Mouse (Mus musculus) brain, embryonic 18.5 days (tissue): ENCODE results near the gene Dnajc13.

Experiments used
- DNase-seq: peaks from one replicate; pipeline ENCODE4 v3.0.0-alpha.2; 2012; ENCODE audit warnings: low read depth, low spot score

Gene Dnajc13

DNA sequence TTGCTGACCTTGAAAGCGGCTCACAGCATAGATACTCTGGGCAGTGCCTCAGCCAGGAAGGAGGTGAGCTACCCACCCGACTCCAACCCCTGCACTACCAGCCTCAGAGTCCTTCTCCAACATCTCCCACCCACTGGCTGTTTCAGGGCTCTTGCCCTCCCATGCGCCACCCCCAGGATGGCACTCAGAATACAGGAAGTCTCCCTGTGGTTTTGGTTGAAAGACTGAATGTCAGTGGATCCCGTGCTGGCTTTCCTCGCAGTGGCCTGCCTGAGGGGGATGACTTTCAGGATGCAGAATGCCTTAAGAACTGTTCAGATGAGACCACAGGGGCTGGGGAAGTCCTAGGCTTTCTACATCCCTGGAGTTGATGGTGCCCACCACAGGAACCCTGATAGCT lies 139.6 kb downstream of the Dnajc13 start:
- no peak for DNase-seq

DNA sequence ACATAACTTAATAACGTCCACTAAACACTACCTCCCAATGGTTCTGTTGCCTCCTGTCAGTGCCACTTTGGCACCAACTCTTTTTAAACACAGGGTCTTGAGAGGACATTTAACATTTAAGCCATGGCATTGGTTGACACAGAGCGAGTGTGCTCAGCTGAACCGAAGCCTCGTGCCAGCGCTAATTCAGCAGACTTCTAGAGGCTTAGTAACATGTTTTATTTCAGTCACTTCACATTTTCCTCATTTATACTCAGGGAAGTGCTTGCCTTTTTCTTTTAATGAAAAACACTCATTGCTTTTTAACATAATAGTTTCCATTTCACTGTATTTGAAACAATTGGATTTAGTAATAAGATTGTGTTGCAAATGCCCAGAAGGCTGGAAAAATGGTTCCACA lies 153.6 kb downstream of the Dnajc13 start:
- no peak for DNase-seq

DNA sequence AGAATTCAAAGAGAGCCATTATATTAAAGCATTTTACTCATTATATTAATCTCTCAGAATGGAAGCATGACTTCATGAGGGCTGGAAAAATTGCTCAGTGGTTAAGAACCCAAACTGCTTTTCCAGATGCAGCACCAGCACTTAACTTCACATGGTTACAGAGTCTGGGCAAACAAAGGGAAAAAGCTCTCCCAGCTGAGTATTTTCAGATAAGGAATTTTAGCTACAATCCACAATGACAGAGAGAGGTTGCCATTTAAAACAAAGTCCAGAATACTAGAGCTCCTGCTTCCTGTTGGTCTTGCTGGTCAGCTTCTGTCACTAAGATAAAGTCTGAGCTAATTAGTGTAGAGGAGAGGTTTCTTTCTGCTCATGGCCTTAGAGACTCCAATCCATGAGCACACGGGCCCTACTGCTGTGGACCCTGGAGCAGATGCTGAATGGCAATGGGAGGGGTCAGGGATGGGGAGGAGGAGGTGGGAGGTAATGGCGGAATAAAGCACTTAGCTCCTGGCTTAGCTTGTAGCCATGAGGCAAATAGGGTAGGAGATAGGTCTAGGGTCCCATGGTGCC lies 154.1 kb downstream of the Dnajc13 start:
- DNase-seq: no peak

DNA sequence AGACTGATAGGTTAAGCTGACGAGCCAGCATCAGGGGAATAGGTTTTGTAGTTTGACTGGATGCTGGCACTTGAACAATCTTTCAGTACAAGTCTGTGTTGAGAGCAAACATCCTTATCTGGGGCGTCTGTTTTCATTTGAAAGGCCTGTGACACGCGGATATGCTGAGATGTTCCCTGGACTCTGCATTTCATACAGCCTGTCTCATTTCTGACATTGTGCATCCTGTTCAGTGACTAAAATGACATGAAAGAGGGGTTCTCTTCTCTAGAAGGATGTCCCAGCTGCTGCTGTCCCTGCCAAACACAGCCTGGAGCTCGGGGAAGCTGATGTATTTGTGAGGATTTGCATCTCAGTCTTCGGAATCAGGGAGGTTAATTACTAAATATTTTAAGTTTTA lies 155.2 kb downstream of the Dnajc13 start:
- no peak for DNase-seq

DNA sequence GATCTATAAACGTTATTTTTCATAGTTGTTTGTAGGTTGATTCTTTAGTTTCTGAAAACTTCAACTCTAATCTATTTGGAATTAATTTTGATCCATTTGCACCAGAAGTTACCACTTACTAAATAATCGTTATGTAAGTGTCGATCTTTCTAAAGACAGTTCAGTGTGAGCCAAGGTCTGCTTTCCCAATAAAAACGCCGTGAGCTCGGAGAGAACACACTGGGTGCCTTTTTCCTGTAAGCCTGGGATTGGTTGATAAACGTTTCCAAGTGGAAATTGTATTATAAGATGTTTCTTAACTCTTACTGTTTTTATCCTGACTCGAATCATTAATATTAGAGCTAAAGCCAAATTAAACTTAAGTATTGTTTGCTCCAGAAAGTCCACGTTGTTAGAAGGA lies 155.8 kb downstream of the Dnajc13 start:
- DNase-seq: no peak

DNA sequence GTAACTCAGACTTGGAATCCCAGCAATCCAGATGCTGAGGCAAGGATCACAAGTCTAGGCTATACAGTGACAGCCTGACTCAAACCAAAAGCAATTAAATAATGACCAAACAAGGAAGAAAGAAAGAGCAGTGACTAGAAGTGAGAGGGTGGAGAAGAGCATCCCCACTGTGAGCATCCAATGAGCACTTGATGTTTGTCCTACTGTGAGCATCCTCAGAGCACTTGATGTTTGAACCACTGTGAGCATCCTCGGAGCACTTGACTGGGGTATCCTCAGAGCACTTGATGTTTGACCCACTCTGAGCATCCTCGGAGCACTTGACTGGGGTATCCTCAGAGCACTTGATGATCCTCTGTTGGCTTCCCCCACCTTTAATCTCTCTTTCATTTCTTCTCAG lies 157.7 kb downstream of the Dnajc13 start:
- no peak for DNase-seq

DNA sequence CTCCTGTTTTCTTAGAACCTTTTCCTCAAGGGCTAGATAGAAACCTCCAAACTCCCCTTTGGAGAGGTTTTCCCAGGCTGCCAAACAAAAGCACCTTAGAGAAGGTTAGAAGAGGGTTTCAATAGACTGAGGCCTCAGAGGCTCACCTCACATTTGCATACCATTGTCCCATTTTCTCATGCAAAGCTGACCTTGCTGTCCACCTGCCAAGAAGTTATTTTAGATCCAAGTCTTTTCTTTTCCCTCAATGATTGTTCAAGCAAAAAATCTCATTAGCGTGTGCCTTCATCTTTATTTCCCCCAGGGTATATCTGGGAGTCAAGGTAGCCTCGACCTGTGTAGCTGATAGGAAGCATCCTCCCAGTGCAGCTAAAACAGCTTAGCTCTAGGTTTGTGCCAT lies 159.8 kb downstream of the Dnajc13 start:
- no peak for DNase-seq

DNA sequence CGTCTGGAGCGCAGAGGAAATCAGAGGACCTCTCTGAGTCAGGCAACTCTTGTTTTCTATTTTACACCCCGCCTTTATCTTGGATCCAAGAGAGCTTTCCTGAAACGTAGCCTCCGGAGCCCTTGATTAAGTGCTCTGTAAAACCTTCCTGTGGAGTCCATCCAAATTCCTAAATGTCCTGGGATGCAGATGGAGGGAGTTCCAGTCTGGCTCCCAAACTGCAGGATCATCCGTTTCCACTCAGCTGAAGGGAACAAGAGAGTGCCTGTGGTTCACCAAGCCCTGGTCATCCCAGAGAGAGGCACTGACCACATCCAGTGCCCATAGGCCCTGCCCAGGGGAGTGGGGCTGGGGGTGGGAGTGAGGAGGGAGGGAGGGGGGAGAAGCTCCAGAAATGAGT lies 160.4 kb downstream of the Dnajc13 start:
- no peak for DNase-seq

DNA sequence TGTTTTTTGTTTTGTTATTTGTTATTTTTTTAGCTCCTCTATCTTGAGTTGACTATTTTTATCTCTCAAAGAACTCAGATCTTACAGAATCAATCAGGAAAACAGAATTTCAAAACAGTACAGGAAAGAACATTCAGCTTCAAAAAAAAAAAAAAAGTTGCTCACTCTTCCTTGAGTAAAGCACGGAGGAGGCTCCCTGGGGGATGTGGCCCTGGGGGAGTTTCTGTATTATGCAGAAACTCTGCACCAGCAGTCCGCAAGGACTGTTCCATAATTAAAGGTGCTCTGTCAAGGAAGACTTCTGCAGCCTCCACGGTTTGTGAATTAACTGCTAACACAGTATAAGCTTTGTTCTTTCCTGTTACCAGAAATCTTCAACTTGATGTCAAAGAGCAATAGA lies 161.3 kb downstream of the Dnajc13 start:
- no peak for DNase-seq
